Mouse (Mus musculus): ENCODE data around the gene Tnfrsf1b.

GRCm38 (mm10) chr4:145193406-145193805 is 53.3 kb downstream of the Tnfrsf1b start:
- TF ChIP-seq CTCF (conservative IDR thresholded peaks at IDR 0.05; ENCODE audit: insufficient read depth, insufficient read length, low read depth, low read length) (no peak), POLR2A (IDR thresholded peaks at IDR 0.05; ENCODE audit: low read depth, low read length) (no peak)

Measured in kidney, adult 2 months (tissue).